Mouse (Mus musculus) ES-E14 (cell line): ENCODE measurements around the gene Klhdc4.

Source experiments
- CHD2 ChIP-seq: IDR thresholded peaks from 2 replicates; pipeline ENCODE4 v1.6.1; 2014; ENCODE audit warnings: mild to moderate bottlenecking, low read depth, low read length, inconsistent platforms
- HCFC1 ChIP-seq: IDR thresholded peaks from 2 replicates; pipeline ENCODE4 v1.6.1; 2012; ENCODE audit warnings: low read length, inconsistent platforms, borderline replicate concordance; ENCODE audit not compliant: insufficient read depth
- MAFK ChIP-seq: IDR thresholded peaks from 2 replicates; pipeline ENCODE4 v1.6.1; 2014; ENCODE audit warnings: mild to moderate bottlenecking, low read depth, low read length, inconsistent platforms; ENCODE audit not compliant: insufficient read depth
- ZC3H11A ChIP-seq: IDR thresholded peaks from 2 replicates; pipeline ENCODE4 v1.6.1; 2012; ENCODE audit warnings: low read depth, mild to moderate bottlenecking, inconsistent platforms, low read length, borderline replicate concordance
- ZNF384 ChIP-seq: IDR thresholded peaks from 2 replicates; pipeline ENCODE4 v1.6.1; 2012; ENCODE audit warnings: low read depth, low read length, inconsistent platforms

DNA sequence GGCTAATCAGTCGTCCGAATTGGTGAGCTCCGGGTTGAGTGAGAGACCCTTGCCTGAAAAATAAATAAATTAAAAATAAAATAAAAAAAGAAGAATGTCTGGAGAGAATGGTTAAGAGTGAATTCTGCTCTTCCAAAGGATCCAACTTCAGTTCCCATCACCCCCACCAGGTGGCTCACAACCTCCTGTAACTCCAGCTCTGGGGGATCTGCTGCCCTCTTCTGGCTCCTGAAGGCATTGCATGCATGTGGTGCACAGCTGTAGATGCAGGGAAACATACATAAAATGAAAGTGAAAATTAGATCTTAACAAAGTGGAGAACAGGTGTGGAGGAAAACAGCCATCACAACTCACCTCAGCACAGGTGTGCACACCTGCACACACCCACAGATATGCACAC is 78.0 kb downstream of the Klhdc4 start:
- TF ChIP-seq MAFK (no peak), ZC3H11A (peak; percentile 83), ZNF384 (peak; percentile 67), HCFC1 (no peak), CHD2 (no peak)
